Mouse (Mus musculus) adipocyte (in vitro differentiated cells): ENCODE measurements around the gene Trabd.

Experiments
- DNase-seq: peaks from one replicate; pipeline ENCODE4 v3.0.0-alpha.2; 2016; ENCODE audit warnings: low spot score

The Trabd gene

GRCm38 (mm10) chr15:89074613-89075477, at the start of gene Trabd:
Trabd (plus strand) TSS chr15:89075124.
- no peak for DNase-seq

- DNase-seq = no peak
These were observed 30.5 kb upstream of the Trabd start for GRCm38 (mm10) chr15:89044381-89044780.

- DNase-seq = no peak
These were observed 28.6 kb upstream of the Trabd start for GRCm38 (mm10) chr15:89046356-89046755.

GRCm38 (mm10) chr15:89054666-89055065, 20.3 kb upstream of the Trabd start:
- no peak for DNase-seq

GRCm38 (mm10) chr15:89058736-89059135, 16.2 kb upstream of the Trabd start:
- DNase-seq = no peak

- DNase-seq = no peak
These were observed 15.6 kb upstream of the Trabd start, which contains the start of gene Panx2 for GRCm38 (mm10) chr15:89059161-89059931. Panx2 (plus strand) TSS chr15:89059734.

- DNase-seq = no peak
These were observed 14.8 kb upstream of the Trabd start for GRCm38 (mm10) chr15:89060032-89060681.

- no peak for DNase-seq
These were observed 14.0 kb upstream of the Trabd start for GRCm38 (mm10) chr15:89060811-89061460.

GRCm38 (mm10) chr15:89061761-89062517, 13.0 kb upstream of the Trabd start:
- DNase-seq = peak; percentile 28

GRCm38 (mm10) chr15:89062518-89062910, 12.4 kb upstream of the Trabd start:
- no peak for DNase-seq

GRCm38 (mm10) chr15:89063001-89063400, 11.9 kb upstream of the Trabd start:
- DNase-seq = no peak

- no peak for DNase-seq
These were observed 11.4 kb upstream of the Trabd start for GRCm38 (mm10) chr15:89063536-89063935.

GRCm38 (mm10) chr15:89064891-89065290, 10.0 kb upstream of the Trabd start:
- DNase-seq = no peak

- DNase-seq = no peak
These were observed 7.3 kb upstream of the Trabd start for GRCm38 (mm10) chr15:89067609-89068008.

GRCm38 (mm10) chr15:89068226-89068625, 6.7 kb upstream of the Trabd start:
- no peak for DNase-seq

- no peak for DNase-seq
These were observed 5.5 kb upstream of the Trabd start for GRCm38 (mm10) chr15:89069336-89069840.

GRCm38 (mm10) chr15:89070606-89071005, 4.3 kb upstream of the Trabd start:
- DNase-seq = no peak

GRCm38 (mm10) chr15:89073993-89074603, 826 bp upstream of the Trabd start:
- DNase-seq = no peak

- peak; percentile 78 for DNase-seq
These were observed 689 bp downstream of the Trabd start for GRCm38 (mm10) chr15:89075478-89076147.

- peak; percentile 54 for DNase-seq
These were observed 1.3 kb downstream of the Trabd start for GRCm38 (mm10) chr15:89076156-89076731.
